12 mouse cellular contexts compared by ENCODE assay signal in genomic region chr14:122028926-122029745, GRCm38 (mm10). TPM values are rescaled to one million over a fixed set of nuclear protein-coding genes. Genes with fewer than 3 reads are reported as not detected.
DNase-seq lines count a peak whose midpoint lies in the region.
"Had no signal": no experiment of that assay in that cellular context is flagged by ENCODE, and none has a peak within 500 bp of the region (broad histone marks: within the 10 kb centered on the region; RNA-seq: fewer than 3 reads in every experiment).

No protein-coding gene starts in this region.

- intact Hi-C loops in heart, postnatal 25 days (cut with DNase I) = no loop called here

- DNase-seq in heart, adult 11 months = peak; percentile 92
- DNase-seq in heart, postnatal 25 days (ENCODE audit: low spot score) = no peak
- peak; percentile 45 for DNase-seq in lung, postnatal 25 days (ENCODE audit: low spot score)
- no peak for DNase-seq in lung, postnatal 14 days
- peak; percentile 59 for DNase-seq in induced T-regulatory cell, adult 2 months (ENCODE audit: low read depth)
- peak; percentile 61 for DNase-seq in thymus, postnatal 14 days
- DNase-seq in neural tube, embryonic 10.5 days (ENCODE audit: extremely low spot score, low spot score) = no peak
- no peak for DNase-seq in adipocyte (ENCODE audit: low spot score)
- DNase-seq: cerebellum, adult 9-11 months; forebrain, postnatal 0 days; heart, postnatal 36 days; lung, embryonic 14.5 days had no signal

RNA-seq across cellular contexts. Expression of gene Timm8a2, which starts 5.3 kb away (rescaled TPM):
- total RNA-seq in heart, postnatal 25 days (2021) = not detected
- total RNA-seq: forebrain, postnatal 0 days; heart, postnatal 36 days had no signal

Comparison
In these comparisons a context has a peak if more than half of its experiments do, and no peak if none do; other contexts are left out.
1. DNase-seq: peak in heart, adult 11 months (single experiment), lung, postnatal 25 days (single experiment), induced T-regulatory cell, adult 2 months (single experiment) and thymus, postnatal 14 days (single experiment); none in heart, postnatal 25 days (single experiment), lung, postnatal 14 days (single experiment), neural tube, embryonic 10.5 days (single experiment) and adipocyte (single experiment).